Mouse (Mus musculus): ENCODE results near the gene Mme. TPM values are rescaled to one million over a fixed set of nuclear protein-coding genes. Genes with fewer than 3 reads are reported as not detected.
A peak's percentile ranks its signal among the peaks of the same experiment; 100 is the strongest.

The Mme gene
- 10 to 100 TPM in 1 of 2 experiments, 1 to 10 TPM in 1; 6.0 to 14.4 TPM for total RNA-seq (2021)

DNA sequence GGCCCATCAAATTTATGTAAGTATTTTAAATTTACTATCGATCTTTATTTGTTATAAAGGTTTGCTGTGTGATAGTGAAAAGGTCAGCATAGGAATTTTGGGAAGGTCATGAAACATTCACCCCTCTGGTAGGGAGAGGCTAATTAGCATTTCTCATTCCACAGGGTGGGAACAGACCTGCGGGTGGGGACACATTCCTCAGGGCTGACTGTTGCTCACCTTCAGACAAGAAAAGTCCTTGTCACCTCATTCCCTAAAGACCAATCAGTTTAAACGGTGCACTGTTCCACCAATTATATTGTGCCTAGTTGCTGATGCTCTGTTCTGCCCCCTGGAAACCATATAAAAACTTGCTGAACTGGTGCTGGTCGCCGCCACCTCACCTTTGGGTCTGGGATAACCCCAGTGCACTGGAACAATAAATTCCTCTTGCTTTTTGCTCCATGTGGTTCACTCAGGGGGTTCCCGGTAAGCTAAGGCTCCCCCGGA lies at the start of gene Mme:
Mme (plus strand) TSS at position 439 of the 489 bp plus-strand sequence.
- no peak for DNase-seq (ENCODE audit: low spot score in 2 of 2)
- intact Hi-C loops (cut with DNase I): no loop called here

- intact Hi-C loops (cut with DNase I): no loop called here
- DNase-seq (ENCODE audit: low spot score in 2 of 2): peak; percentile 6 to 72
Observed at GRCm38 (mm10) chr3:63196565-63196964, 44.8 kb upstream of the Mme start.

DNA sequence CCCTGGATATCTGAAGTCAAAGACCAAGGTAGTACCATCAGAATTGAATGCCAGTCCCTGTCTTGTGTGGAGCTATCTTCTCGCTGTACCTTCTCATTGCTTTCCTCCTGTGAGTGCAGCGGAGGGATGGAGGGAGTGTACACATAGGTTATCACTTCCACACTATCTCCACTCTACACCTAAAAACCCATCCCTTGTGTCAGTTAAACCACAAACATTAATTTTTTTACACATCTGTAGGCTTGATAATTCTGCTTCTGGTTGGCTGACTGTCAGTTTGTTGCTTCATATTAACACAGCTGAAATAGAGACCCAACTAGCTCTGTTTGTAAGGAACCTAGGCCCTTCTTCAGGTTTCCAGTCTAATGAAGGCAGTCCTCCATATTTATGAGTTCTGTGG lies 43.3 kb upstream of the Mme start:
- intact Hi-C loops (cut with DNase I): no loop called here
- DNase-seq (ENCODE audit: low spot score in 2 of 2): no peak

DNA sequence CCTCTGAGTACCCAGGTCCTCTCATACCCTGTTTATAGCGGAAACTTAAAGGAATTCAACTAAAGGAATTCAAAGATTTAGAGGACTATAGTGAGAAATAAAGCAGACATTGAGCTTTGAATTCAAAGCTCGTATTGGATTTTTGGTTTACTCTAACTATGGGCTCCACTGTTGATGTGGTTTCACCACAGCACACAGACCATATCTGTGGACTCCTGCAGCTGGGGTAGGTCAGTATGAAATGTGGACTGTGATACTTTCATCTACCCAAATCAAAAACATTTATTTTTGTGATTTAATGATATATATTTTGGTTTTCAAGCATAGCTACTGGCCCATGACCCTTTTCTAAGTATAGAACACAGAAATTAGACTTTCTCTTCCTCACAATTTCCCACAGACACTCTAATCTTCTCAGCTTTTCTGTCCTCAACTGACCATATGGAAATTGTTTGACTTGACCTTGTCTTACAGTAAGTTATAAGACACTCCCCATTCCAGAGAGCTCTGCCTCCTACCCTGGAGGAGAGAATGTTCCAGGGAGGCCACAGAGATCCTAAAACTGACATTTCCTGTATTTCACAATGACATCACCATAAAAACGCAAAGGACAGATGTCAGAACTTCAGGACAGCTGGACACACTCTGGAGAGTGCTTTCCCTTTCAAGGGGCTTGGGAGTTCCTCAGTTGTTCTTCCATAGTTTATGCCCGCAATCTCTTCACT lies 19.3 kb upstream of the Mme start:
- no peak for DNase-seq (ENCODE audit: low spot score in 2 of 2)
- intact Hi-C loops (cut with DNase I): no loop called here

GRCm38 (mm10) chr3:63223676-63224075 lies 17.7 kb upstream of the Mme start:
- no peak for DNase-seq (ENCODE audit: low spot score in 2 of 2)
- intact Hi-C loops (cut with DNase I): no loop called here

DNA sequence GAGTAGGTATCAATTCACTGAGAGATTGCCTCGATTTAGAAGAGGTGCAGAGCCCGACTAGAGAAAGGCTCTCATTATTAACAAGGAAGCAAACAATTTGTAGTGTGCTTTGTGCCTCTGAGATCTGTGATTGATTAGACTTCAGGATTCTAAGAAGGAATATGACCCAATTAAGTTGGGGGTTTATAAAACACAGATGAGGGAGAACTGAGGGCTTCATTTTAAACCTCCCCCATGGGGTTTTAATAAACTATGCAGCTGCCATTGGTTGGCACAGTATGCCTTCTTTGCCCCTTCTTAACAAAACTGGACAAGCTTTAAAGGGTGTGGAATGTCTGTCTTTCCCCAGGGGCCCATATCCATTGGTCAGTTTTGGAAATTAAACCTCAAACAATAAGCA lies 5.4 kb upstream of the Mme start:
- DNase-seq (ENCODE audit: low spot score in 2 of 2): no peak
- intact Hi-C loops (cut with DNase I): no loop called here

GRCm38 (mm10) chr3:63243721-63244120 lies 2.4 kb downstream of the Mme start:
- DNase-seq (ENCODE audit: low spot score in 2 of 2): no peak
- intact Hi-C loops (cut with DNase I): no loop called here

DNA sequence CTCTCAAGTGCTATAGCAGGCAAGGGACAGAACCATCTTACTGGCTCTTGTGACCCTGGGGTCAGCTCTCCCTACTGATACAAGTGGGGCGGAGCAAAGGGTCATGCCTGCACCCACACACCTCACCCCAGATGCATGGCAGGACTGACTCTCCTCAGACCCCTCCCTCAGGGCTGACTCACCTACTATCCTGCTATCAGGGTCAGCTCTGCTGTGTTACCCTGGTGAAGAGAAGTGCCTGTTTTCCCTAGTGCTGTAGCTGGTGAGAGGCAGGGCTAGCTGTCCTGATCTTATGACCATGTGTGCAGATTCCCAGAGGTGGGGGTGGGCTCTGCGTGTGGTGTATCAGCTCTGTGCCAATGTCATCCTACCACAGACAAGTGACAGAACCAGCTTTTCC lies 30.8 kb downstream of the Mme start:
- no peak for DNase-seq (ENCODE audit: low spot score in 2 of 2)

DNA sequence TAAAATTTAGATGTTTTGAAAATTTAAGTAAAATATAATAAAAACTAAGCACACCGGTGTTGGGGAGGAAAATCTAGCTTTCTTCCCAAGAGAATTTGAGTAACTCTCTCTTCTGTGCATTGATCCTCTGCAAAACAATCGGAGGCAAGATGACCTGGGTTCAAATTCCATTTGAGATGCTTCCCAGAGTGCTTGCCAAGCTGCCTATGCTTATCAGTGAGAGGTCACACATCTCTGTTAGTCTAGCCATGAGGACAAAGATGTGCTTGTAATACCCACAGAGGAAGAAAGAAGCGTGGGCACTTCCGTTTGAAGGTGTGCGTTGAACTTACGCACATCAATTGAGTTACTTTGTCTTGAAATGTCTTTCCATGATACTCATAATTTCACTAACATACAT lies 53.0 kb downstream of the Mme start:
- no peak for DNase-seq (ENCODE audit: low spot score in 2 of 2)
- intact Hi-C loops (cut with DNase I): no loop called here

More for the DNA sequence above, 30.8 kb downstream of the Mme start:
- intact Hi-C loops (cut with DNase I): no loop called here

DNA sequence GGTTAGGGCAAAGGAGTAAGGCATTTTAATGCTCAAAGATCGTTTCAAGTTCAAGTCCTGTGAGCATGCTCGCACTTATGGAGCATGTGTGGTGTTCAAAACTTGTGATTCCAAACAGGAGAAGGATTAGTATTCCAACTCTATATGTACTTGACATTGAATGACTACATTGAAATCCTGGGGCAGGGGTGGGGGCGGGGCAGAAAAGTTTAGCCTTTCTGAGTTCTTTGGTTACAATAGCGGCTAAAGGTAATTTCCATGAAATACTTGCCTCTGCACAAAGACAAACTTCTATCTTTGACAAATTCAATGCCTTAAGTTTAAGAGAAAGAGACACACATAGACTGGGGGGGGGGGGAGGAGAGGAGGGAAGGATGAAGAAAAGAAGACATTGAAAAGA lies 53.5 kb downstream of the Mme start:
- intact Hi-C loops (cut with DNase I): no loop called here
- DNase-seq (ENCODE audit: low spot score in 2 of 2): no peak

DNA sequence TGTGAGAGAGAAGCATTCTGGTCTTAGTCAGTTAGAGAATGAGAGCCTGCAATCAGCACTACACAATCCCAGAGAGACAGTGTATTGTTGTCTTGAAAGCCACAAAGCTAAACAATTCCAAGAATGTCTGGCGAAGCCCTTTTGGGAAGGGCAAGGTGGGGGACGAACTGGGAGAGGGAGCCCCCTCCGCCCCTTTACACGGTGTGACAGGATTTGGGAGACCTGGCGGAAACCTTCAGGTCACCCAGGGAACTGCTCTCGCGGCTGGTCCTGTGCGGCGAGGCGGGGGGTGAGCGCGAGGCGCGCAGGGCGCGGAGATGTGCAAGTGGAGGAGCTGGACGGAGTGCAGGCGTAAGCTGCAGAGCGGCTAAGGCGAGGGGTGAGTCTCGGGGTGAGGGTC lies 53.9 kb downstream of the Mme start:
- peak; percentile 7 to 21 for DNase-seq (ENCODE audit: low spot score in 2 of 2)
- intact Hi-C loops (cut with DNase I): no loop called here

GRCm38 (mm10) chr3:63295657-63296231 lies 54.4 kb downstream of the Mme start:
- intact Hi-C loops (cut with DNase I): no loop called here
- DNase-seq (ENCODE audit: low spot score in 2 of 2): peak; percentile 13 to 16

DNA sequence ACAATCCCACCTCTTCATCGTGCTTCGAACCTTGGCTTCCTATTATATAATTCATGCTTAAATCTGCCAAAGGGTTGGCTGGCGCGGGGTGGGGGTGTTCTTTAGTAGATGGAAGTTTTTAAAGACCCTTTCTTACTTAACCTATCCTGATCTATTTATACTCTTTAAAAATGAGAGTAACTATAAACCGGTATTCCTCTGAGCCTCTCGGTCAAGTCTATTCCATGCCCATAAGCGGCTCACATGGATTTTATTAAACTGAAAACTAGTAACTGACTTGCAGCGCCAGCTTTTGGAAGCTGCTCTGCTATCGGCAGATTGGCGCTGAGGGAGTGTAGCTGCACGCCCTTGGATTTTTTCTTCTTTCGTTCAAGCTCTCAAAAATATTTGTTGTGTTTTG lies 55.1 kb downstream of the Mme start:
- intact Hi-C loops (cut with DNase I): no loop called here
- DNase-seq (ENCODE audit: low spot score in 2 of 2): peak; percentile 20 to 42

DNA sequence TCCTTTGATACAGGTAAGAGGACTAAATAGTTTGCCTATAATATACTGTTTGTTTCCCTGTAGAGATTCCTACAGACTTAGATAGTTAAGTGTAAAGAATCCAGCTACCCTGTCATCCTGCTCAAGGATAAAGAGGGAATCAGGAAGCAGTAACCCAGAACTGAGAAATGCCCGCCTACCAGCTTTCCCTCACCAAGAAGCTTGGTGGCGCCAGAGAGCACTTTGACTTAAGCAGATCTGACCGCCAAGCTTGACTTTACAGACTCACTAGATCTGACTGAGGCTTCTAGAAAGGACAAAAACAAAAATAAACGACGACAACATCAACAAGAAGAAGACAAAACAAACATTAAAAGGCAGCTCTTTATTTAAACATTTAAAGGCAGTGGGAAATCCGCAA lies 56.5 kb downstream of the Mme start:
- peak; percentile 53 to 83 for DNase-seq (ENCODE audit: low spot score in 2 of 2)
- intact Hi-C loops (cut with DNase I): no loop called here

GRCm38 (mm10) chr3:63315211-63315760 lies 73.9 kb downstream of the Mme start:
- DNase-seq (ENCODE audit: low spot score in 2 of 2): no peak
- intact Hi-C loops (cut with DNase I): no loop called here

DNA sequence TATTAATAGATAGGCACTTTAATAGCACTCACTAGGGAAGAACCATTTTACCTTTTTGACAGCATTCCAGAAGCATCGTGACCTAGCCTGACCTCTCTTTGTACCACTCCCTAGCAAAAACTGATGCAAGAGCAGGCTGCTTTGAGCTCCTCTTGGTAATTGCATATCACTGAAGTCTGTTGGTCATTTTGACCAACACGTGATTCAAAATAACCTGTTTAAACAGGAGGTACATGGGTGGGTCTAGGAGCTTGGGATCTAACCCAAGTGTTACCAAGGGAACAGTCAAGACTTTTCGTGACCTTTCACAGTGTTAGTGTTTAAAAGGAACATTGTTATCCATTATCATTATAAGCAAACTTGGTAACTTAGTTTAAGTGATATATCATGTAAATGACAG lies 76.2 kb downstream of the Mme start:
- intact Hi-C loops (cut with DNase I): no loop called here
- no peak for DNase-seq (ENCODE audit: low spot score in 2 of 2)

- peak; percentile 3 to 71 for DNase-seq (ENCODE audit: low spot score in 2 of 2)
- intact Hi-C loops (cut with DNase I): no loop called here
Observed at GRCm38 (mm10) chr3:63325615-63326014, 84.3 kb downstream of the Mme start.

DNA sequence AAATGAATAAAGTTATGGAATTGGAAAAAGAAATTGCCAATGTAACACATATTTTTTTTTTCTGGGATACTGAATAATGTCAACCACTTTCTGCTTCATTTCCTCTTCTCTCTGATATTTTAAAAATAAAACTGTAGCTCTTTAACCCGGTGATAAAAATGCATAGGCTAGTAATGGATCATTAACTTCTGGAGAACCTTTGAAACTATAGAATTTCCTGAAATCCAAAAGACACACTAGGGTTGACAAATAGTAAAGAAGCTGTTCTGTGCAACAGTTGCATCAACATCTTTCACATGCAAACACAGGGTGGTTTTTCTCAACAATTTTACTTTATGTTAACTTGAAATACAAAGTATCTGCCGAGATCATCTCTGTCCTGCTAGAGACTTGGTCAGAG lies 98.8 kb downstream of the Mme start:
- no peak for DNase-seq (ENCODE audit: low spot score in 2 of 2)
- intact Hi-C loops (cut with DNase I): no loop called here

- no peak for DNase-seq (ENCODE audit: low spot score in 2 of 2)
- intact Hi-C loops (cut with DNase I): no loop called here
Observed at GRCm38 (mm10) chr3:63340546-63340945, 99.2 kb downstream of the Mme start.

DNA sequence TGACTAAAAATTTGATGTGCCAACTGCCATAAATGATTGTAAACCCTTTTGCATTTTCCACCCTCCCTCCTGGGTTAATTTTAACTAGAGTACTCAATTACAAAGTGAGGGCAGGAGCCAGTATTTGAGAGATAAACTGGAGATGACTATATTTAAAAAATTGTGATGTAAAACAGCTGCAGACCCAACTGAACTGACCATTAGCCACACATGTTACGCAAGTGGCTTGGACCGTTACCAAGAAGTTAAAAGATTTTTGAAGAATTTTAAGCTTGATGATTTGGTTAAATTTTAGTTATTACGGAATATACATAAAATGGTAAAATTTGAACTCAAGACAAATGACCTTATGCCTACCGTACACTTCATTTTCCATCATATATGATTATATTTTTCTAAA lies 100.1 kb downstream of the Mme start:
- intact Hi-C loops (cut with DNase I): no loop called here
- DNase-seq (ENCODE audit: low spot score in 2 of 2): no peak

DNA sequence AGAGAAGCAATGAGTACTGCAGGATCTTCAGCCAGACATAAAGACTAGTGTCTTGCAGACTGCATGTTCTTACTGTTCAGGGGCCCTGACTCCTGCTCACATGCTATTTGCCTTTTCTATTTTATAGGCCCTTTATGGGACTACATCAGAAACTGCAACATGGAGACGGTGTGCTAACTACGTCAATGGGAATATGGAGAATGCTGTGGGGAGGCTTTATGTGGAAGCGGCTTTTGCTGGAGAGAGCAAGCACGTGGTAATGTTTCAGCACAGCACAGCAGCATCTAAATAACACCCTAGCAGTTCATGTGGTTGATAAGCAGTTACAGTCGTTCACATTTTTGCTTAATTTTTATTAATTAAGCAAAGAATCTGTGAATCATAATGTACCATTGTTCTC lies 103.7 kb downstream of the Mme start:
- no peak for DNase-seq (ENCODE audit: low spot score in 2 of 2)

More for the DNA sequence above, 103.7 kb downstream of the Mme start:
- intact Hi-C loops (cut with DNase I): no loop called here
